Mouse (Mus musculus) limb, embryonic 10.5 days (tissue): Measurements from ENCODE around the gene Kbtbd8. TPM values are rescaled to one million over a fixed set of nuclear protein-coding genes. Genes with fewer than 3 reads are reported as not detected.

Experiments used
- polyA plus RNA-seq: library from polyadenylated mRNA; unstranded; fragments of >200 nt; fragmentation: Nextera tagmentation; extraction: Ambion mirVana; gene quantifications from 2 replicates; pipeline ENCODE4 v1.2.1, GENCODE M21; 2016

Gene Kbtbd8
- polyA plus RNA-seq, 1 experiment from 2014 or later, result 7.4 TPM

Other genes with a start within 250 kb of the Kbtbd8 start
- gene Gm10234, start 204.9 kb downstream of the Kbtbd8 start, polyA plus RNA-seq, result not detected in 2 replicates